Mouse (Mus musculus) gastrocnemius, postnatal 4 days (tissue): Measurements from ENCODE around the gene Defb33. TPM values are rescaled to one million over a fixed set of nuclear protein-coding genes. Genes with fewer than 3 reads are reported as not detected.

Experiments
- DNase-seq, 2 experiments: peaks; one replicate each; pipeline ENCODE4 v3.0.0; 2021 to 2022; ENCODE audit warnings: low spot score in 2 of 2, mixed read lengths in 2 of 2
- long read RNA-seq, 2 experiments: library from polyadenylated mRNA; stranded (forward); transcript quantifications; one replicate each; pipeline ENCODE4 v2.0.0; 2021
- total RNA-seq, 2 experiments: library from RNA; stranded (reverse); gene quantifications; 2 replicates each; pipeline ENCODE4 v1.2.3; 2021

Gene Defb33
- not detected for total RNA-seq
- long read RNA-seq, experiment 1 = 0 reads
- long read RNA-seq, experiment 2 = 0 reads

- DNase-seq = no peak
Measured at GRCm38 (mm10) chr8:20892369-20892768, at the start of gene Defb33. Defb33 (plus strand) TSS chr8:20892669.

- DNase-seq = no peak
Measured at GRCm38 (mm10) chr8:20874608-20875007, 17.9 kb upstream of the Defb33 start.

DNA sequence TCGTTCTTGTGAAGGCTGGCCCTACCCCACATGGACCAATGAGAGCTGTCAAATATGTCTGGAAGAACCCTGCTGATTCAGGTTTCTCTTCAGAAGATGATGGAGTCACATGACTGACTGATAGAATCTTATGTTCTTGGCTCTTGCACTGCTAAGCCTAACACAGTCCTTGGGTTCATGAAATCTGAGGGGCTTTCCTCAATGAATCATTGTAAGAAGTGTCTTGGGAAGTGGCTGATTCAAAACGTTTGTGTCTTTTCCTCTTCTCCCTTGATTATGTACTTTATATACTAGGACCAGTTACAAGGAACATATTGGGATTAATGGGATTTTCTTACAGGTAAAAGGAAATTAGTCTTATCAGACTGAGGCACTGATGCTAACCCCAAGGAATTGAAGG lies 10.1 kb downstream of the Defb33 start, which contains the start of gene Gm15056:
Gene Gm15056, minus strand, starts transcription at position 101 of the 400 bp plus-strand sequence.
- no peak for DNase-seq

GRCm38 (mm10) chr8:20907119-20907518 lies 14.7 kb downstream of the Defb33 start:
- DNase-seq = no peak

- no peak for DNase-seq
Measured at GRCm38 (mm10) chr8:20908256-20908655, 15.8 kb downstream of the Defb33 start.

DNA sequence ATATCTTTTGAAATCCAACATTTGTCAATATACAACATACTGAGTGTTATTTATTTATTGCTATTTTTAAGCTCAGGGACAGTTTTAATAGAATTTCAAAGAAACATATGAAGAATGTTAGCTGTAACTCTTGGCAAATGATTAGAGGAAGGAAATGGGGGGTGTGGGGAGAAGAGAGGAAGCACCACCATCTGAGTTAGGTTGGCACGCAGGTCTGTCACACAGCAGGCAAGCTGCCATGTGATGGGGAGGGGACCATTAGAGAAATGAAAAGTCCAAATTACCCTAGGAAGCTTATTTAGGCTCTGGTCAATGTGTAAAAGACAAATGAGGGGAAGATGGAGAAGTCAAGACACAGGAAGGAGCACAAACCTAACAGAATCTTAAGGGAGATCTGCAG lies 19.8 kb downstream of the Defb33 start:
- DNase-seq = no peak

DNA sequence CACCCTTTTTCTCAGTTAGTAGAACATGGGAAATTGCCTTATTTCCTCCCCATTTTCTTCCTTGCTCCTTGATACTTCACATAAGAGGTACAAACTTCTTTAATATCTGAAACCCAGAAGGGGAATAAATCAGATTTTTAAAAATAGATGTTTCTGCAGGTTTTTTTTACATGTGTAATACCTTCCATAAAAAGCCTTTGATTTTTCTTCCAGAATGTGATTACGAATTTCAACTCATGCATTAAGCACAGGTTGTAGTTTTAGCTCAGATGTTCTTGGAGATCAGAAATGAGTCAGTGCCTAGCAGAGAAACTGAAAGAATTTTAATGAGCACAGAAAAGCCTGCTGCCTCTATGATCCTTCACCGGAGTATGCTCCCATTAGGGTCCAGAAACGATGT lies 29.5 kb downstream of the Defb33 start, which contains the start of gene Gm6040:
Gene Gm6040, minus strand, starts transcription at position 101 of the 400 bp plus-strand sequence.
- no peak for DNase-seq

DNA sequence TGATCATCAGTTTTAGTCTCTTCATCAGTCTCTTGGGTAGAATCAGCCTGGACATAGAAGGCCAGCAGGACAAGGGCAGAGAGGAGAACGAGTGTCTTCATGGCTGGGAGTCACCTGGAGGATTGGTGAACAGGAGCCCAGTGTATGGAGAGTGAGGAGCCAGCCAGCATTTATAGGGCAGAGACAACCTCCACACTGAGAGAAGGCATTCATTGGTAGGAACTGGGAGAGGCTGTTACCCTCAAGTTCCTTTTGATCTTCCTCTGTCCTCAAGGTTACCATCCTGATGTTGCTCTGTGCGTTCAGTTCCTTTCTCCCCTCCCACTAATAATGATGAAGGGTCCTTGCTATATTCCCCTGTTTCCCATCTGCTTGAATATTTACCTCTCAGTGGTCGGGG lies 52.1 kb downstream of the Defb33 start, which contains the start of gene AY761185:
Gene AY761185, minus strand, starts transcription at position 101 of the 400 bp plus-strand sequence.
- DNase-seq = no peak

Other genes starting within 250 kb of the Defb33 start
- gene Gm15056, start 10.0 kb downstream of the Defb33 start, total RNA-seq = not detected
- not detected for gene Gm6040, start 29.4 kb downstream of the Defb33 start, total RNA-seq
- not detected for gene AY761185, start 52.0 kb downstream of the Defb33 start, total RNA-seq
- gene Defa21, start 132.9 kb downstream of the Defb33 start, total RNA-seq = not detected
- gene Defa23, start 162.4 kb downstream of the Defb33 start, total RNA-seq = not detected
- gene Defa35, start 172.4 kb downstream of the Defb33 start, total RNA-seq = not detected
- not detected for gene Defa25, start 191.8 kb downstream of the Defb33 start, total RNA-seq
- gene Gm14851, start 203.4 kb downstream of the Defb33 start, total RNA-seq = not detected
- not detected for gene Defa30, start 242.0 kb downstream of the Defb33 start, total RNA-seq